Mouse (Mus musculus) megakaryocyte, embryonic 14.5 days (primary cell): Measurements from ENCODE around the gene Ubtf. TPM values are rescaled to one million over a fixed set of nuclear protein-coding genes. Genes with fewer than 3 reads are reported as not detected.

Experiments used
- H3K27me3 ChIP-seq: replicated peaks from 2 replicates; pipeline ENCODE3; 2012; ENCODE audit warnings: inconsistent platforms
- H3K36me3 ChIP-seq: replicated peaks from 2 replicates; pipeline ENCODE3; 2012; ENCODE audit warnings: low read length, inconsistent platforms, mixed read lengths
- H3K4me1 ChIP-seq: 2 replicates; pipeline ENCODE4 v1.6.1; 2012; ENCODE audit warnings: inconsistent platforms
- H3K4me3 ChIP-seq: replicated peaks from 2 replicates; pipeline ENCODE3; 2012; ENCODE audit warnings: moderate library complexity, mild to moderate bottlenecking, inconsistent platforms
- H3K9me3 ChIP-seq: 2 replicates; pipeline ENCODE4 v1.6.1; 2012; ENCODE audit warnings: inconsistent platforms
- FLI1 ChIP-seq: IDR thresholded peaks from 2 replicates; pipeline ENCODE4 v1.6.1; 2012; ENCODE audit warnings: low read length, inconsistent platforms, mixed read lengths
- GATA1 ChIP-seq: IDR thresholded peaks from 3 replicates; pipeline ENCODE4 v1.6.1; 2012; ENCODE audit warnings: mixed read lengths, low read length, inconsistent platforms, borderline replicate concordance
- polyA plus RNA-seq: library from polyadenylated mRNA; stranded (reverse); fragments of >175 nt; gene quantifications from 2 replicates; pipeline ENCODE4 v1.2.3, GENCODE M21; 2012; ENCODE audit warnings: low replicate concordance; ENCODE audit not compliant: insufficient read depth

Gene Ubtf
- polyA plus RNA-seq, 1 experiment, result 85.8 TPM

- Histone ChIP-seq H3K4me1 (peaks cover 16% of the 10 kb centered on the region), H3K4me3 (no peak overlapping the region), H3K36me3 (no peaks in the 10 kb centered on the region), H3K27me3 (peaks cover 26% of the 10 kb centered on the region), H3K9me3 (peaks cover 10% of the 10 kb centered on the region)
- TF ChIP-seq GATA1 (no peak), FLI1 (no peak)
Observed at GRCm38 (mm10) chr11:102336191-102336590, 16.6 kb upstream of the Ubtf start.

DNA sequence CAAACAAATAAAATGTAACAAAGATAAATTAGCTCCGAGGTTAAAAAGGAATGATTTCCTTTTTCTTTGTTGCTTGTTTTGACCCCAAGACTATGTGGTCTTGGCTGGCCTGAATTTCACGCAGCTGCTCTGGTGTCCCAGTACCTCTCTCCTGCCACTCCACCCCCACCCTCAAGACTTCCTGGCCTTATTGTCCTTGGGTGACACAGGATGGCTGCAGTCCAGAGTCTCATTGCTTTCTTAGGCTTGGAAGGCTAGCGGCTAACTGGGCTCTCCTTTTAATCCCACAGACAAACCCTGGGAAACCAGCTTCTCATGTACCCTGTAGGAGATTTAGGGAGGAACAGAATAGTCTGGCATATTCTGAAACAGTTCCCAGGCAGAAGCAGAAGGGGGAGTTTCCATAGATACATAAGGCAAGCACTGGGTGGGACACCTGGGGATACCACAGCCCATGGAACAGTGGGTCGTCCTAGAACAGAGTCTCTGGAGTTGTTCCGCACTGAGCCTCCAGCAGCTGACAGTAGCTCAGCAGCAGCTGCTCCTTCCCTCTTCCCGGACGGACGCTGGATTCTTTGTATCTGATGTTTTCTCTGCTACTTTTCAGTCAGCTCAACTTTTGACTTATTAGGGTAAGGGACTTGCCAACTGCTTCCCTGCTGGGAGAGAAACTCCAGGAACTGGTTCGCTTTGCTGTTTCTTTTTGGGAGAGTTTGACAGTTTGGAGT is 15.6 kb upstream of the Ubtf start:
- peaks cover 31% of the 10 kb centered on the region for H3K27me3 ChIP-seq

DNA sequence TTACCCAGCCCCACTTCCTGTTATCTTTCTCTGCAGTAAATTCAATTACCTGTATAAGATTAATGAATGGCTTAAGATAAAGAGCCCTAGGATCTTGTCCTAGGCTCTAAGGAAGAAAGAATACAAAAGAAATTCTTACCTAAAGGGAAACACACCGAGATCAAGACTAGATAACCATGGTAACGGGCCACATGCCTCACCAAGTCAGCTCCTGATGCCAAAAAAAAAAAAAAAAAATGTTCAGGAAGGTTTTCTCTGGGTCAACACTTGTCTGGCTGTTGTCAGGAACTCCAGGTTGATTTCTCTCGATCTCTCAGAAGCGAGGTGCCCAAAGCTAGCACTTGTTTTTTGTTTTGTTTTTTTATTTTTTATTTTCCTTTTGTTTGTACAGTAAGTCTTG is 14.5 kb upstream of the Ubtf start:
- Histone ChIP-seq H3K36me3 (no peaks in the 10 kb centered on the region), H3K4me1 (peaks cover 12% of the 10 kb centered on the region), H3K9me3 (peaks cover 6% of the 10 kb centered on the region), H3K4me3 (no peak overlapping the region), H3K27me3 (peaks cover 32% of the 10 kb centered on the region)
- TF ChIP-seq FLI1, result no peak
- TF ChIP-seq GATA1, result no peak

More for the DNA sequence above, 15.6 kb upstream of the Ubtf start:
- Histone ChIP-seq H3K4me1 (peaks cover 16% of the 10 kb centered on the region), H3K36me3 (no peaks in the 10 kb centered on the region), H3K9me3 (peaks cover 10% of the 10 kb centered on the region), H3K4me3 (no peak overlapping the region)
- TF ChIP-seq FLI1 (no peak), GATA1 (no peak)

- H3K4me1 ChIP-seq, result 0 out of 2 replicates have a peak, but pooled peaks cover 5% of the 10 kb centered on the region
- H3K9me3 ChIP-seq, result peaks cover 6% of the 10 kb centered on the region
- peaks cover 38% of the 10 kb centered on the region for H3K27me3 ChIP-seq
- H3K4me3 ChIP-seq, result no peak overlapping the region
- TF ChIP-seq FLI1, result no peak
- no peak for TF ChIP-seq GATA1
- no peaks in the 10 kb centered on the region for H3K36me3 ChIP-seq
Observed at GRCm38 (mm10) chr11:102333061-102333460, 13.5 kb upstream of the Ubtf start.

DNA sequence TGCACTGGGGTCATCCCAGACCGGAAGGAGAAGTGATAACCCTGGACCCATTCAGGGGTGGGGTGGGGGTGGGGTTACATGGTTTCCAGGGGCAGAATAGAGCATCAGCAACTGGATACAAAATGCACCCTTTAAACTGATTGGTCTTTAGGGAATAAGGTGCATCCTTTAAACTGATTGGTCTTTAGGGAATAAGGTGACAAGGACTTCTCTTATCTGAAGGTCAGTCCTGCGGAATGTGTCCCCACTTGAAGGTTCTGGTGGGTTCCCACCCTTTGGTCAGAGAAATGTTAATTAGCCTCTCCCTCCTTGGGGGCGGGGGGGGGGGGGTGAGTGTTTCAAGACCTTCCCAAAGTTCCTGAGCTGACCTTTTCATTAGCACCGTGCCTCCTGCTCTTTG is 12.3 kb upstream of the Ubtf start:
- Histone ChIP-seq H3K4me3 (no peak overlapping the region), H3K4me1 (0 out of 2 replicates have a peak, but pooled peaks cover 5% of the 10 kb centered on the region), H3K9me3 (peaks cover 6% of the 10 kb centered on the region), H3K36me3 (no peaks in the 10 kb centered on the region), H3K27me3 (peaks cover 37% of the 10 kb centered on the region)
- TF ChIP-seq GATA1 (no peak), FLI1 (no peak)

DNA sequence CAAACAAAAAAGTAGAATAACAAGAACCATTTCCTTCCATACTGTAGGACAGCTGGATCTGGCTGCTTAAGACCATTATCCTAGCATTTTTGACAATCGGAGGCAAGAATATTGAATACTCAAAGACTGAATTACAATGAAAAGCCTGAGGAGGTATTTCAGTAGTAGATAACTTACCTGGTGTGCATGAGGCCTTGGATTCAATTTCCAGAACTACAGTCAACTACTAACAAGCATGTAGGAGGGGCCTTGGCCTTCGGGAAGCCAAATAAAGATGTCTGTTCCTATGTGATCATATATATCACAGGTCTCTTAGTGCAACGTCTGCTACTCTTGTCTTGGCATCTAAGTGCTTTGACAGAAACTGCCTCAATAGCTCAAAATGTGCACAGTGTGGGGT is 10.5 kb upstream of the Ubtf start:
- H3K9me3 ChIP-seq, result peaks cover 6% of the 10 kb centered on the region
- H3K36me3 ChIP-seq, result no peaks in the 10 kb centered on the region
- H3K27me3 ChIP-seq, result peaks cover 36% of the 10 kb centered on the region
- 0 out of 2 replicates have a peak, but pooled peaks cover 2% of the 10 kb centered on the region for H3K4me1 ChIP-seq
- no peak for TF ChIP-seq GATA1
- no peak for TF ChIP-seq FLI1
- no peak overlapping the region for H3K4me3 ChIP-seq

GRCm38 (mm10) chr11:102329518-102329917 is 10.0 kb upstream of the Ubtf start:
- peaks cover 34% of the 10 kb centered on the region for H3K27me3 ChIP-seq

DNA sequence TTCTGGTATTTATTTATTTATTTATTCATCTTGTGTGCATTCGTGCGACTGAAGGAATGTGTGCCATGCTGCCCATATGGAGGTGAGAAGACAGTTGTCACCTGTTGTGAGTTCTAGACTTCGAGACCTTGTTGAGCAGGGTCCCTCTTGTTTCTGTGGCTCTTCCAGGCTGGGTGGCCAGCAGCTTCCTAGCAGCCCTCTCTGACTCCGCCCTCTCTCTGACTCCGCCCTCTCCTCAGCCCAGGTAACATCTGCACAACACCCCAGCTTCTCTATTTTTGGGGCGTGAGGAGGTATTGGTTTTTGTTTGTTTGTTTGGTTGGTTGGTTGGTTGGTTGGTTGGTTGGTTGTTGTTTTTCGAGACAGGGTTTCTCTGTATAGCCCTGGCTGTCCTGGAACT is 8.3 kb upstream of the Ubtf start:
- TF ChIP-seq GATA1 (no peak), FLI1 (no peak)
- no peaks in the 10 kb centered on the region for H3K4me1 ChIP-seq
- H3K36me3 ChIP-seq, result no peaks in the 10 kb centered on the region
- H3K4me3 ChIP-seq, result no peak overlapping the region
- peaks cover under 1% of the 10 kb centered on the region for H3K9me3 ChIP-seq
- peaks cover 46% of the 10 kb centered on the region for H3K27me3 ChIP-seq

More at GRCm38 (mm10) chr11:102329518-102329917, 10.0 kb upstream of the Ubtf start:
- H3K4me1 ChIP-seq, result no peaks in the 10 kb centered on the region
- TF ChIP-seq GATA1, result no peak
- TF ChIP-seq FLI1, result no peak
- peaks cover 6% of the 10 kb centered on the region for H3K9me3 ChIP-seq
- H3K4me3 ChIP-seq, result no peak overlapping the region
- no peaks in the 10 kb centered on the region for H3K36me3 ChIP-seq

GRCm38 (mm10) chr11:102327250-102327649 is 7.7 kb upstream of the Ubtf start:
- H3K9me3 ChIP-seq, result no peaks in the 10 kb centered on the region
- H3K27me3 ChIP-seq, result peaks cover 48% of the 10 kb centered on the region
- H3K4me1 ChIP-seq, result no peaks in the 10 kb centered on the region
- no peaks in the 10 kb centered on the region for H3K36me3 ChIP-seq
- H3K4me3 ChIP-seq, result no peak overlapping the region
- TF ChIP-seq FLI1 (no peak), GATA1 (no peak)

DNA sequence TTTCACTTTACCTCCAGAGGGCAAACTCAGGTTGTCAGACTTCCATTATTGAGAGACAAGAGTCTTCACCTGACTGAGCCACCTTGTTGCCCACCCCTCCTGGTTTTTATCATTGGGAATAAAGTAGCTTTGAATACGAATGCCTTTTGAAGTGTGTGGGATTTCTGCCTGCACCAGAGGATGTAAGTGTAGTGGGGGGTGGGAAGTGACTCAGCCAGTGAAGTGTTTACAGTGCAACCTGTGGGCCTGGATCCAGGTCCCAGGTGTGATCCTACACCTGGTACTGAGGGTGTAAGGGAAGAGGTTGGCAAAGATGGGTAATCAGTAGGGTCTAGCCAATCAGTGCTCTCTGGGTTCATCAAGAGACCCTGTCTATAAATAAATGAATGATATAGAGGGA is 4.0 kb upstream of the Ubtf start:
- H3K4me3 ChIP-seq, result no peak overlapping the region
- peaks cover 39% of the 10 kb centered on the region for H3K27me3 ChIP-seq
- TF ChIP-seq GATA1 (no peak), FLI1 (no peak)

DNA sequence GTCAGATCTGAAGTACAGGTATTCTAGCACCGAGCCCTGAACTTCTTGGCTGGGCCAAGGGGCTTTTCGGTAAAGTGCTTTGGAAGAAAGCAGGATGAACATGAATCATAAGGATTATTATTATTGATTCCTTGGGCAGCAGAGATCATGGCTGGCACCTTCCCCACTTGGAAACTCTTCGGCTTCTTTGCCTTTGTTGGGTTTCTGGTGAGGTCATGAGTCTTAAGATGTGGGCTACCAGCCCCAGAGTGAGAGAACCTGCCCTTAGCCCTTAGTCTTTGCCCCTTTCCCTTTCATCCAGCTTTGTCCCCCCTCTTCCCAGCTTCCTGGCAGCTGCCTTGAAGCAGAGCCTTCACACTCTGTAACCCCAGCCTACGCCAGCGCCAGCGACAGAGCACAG is 2.4 kb upstream of the Ubtf start:
- TF ChIP-seq FLI1 (no peak), GATA1 (no peak)
- peaks cover 12% of the 10 kb centered on the region for H3K4me1 ChIP-seq
- peaks cover 29% of the 10 kb centered on the region for H3K27me3 ChIP-seq
- no peaks in the 10 kb centered on the region for H3K36me3 ChIP-seq
- no peak overlapping the region for H3K4me3 ChIP-seq
- H3K9me3 ChIP-seq, result no peaks in the 10 kb centered on the region

More for the DNA sequence above, 4.0 kb upstream of the Ubtf start:
- Histone ChIP-seq H3K9me3 (no peaks in the 10 kb centered on the region), H3K4me1 (peaks cover 12% of the 10 kb centered on the region), H3K36me3 (no peaks in the 10 kb centered on the region)

- Histone ChIP-seq H3K36me3 (peaks cover 4% of the 10 kb centered on the region), H3K4me3 (peak overlapping the region; percentile 92), H3K4me1 (peaks cover 21% of the 10 kb centered on the region), H3K27me3 (peaks cover 22% of the 10 kb centered on the region), H3K9me3 (no peaks in the 10 kb centered on the region)
- no peak for TF ChIP-seq FLI1
- TF ChIP-seq GATA1, result no peak
Observed at GRCm38 (mm10) chr11:102320686-102321005, 1.1 kb upstream of the Ubtf start.
